Mouse (Mus musculus) c-Kit-positive CD71-positive TER-119-positive erythroid progenitor cells, embryonic 14.5 days (primary cell): ENCODE data around the gene 2700049A03Rik.

Experiments used
- DNase-seq: peaks from one replicate; pipeline ENCODE4 v3.0.0-alpha.2; 2013; ENCODE audit warnings: low spot score

The 2700049A03Rik gene

DNA sequence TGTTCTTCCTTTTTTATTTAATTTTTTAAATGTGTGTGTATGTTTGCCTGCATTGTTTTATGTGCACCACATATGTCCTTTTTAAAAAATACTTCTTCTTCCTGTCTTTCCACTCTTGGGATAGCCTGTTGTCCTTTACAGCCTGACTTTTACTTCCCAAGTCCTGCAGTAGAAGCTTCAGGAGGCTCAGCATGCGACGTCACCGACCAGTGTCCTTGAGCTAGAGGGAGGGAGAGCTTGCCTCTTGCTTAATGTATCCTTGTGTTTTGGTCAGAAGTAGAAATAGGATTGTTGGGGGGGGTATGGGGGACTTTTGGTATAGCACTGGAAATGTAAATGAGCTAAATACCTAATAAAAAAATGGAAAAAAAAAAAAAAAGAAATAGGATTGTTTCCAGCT is 47.1 kb downstream of the 2700049A03Rik start:
- DNase-seq: no peak

DNA sequence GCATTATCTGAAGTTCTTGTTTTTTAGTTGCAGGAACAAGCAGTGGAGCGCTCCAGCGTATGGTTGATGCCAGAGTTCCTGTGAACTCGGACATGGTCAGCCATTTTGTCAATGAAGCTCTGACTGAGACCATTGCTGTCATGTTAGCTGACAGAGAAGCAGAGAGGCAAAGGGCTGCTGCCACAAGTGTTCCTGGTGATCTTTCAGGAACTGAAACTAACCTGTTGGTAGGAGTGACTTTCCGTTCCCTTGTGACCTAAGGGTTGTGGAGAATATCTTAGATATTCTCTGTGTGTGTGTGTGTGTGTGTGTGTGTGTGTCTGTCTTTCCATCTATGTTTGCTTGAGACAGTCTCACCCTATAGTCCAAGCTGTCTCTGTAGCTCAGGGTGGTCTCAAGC is 47.7 kb downstream of the 2700049A03Rik start:
- DNase-seq: no peak

- DNase-seq: no peak
These were observed 56.1 kb downstream of the 2700049A03Rik start for GRCm38 (mm10) chr12:71192705-71193104.

DNA sequence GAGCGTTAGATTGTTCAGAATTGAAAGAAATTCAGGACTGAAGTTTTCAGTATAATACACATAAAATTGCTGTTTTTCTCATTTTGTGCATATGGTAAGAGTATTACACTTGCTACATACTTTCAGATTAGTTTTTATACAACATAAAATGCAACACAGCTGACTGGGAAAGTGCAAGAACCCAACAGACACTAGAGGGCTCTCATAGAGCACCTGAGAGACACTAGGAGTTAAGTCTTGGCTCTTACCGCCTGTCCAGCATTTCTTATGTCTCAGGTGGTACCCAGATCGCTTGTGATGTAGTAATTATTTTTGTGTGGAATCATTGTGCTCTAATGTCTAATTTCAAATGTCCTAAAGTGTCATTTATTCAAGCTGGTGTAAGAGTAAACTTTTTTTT is 61.0 kb downstream of the 2700049A03Rik start:
- DNase-seq: no peak

GRCm38 (mm10) chr12:71201753-71202152 is 65.1 kb downstream of the 2700049A03Rik start:
- DNase-seq: no peak

DNA sequence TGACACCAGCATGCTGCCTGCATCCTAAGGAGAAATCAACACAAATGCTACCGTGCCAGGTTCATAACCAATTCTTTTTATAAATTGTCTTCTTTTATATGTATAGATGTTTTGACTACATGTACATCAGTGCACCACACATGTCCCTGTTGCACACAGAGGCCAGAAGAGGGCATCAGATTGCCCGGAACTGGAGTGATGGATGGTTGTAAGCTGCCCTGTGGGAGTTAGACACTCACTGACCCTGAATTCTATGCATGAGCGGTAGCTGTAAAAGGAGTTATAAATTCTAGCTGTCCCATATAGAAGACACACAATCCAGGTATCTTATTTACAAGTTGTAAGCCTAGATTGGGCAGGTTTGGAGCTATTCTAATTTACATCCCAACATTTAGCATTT is 67.7 kb downstream of the 2700049A03Rik start:
- DNase-seq: no peak

DNA sequence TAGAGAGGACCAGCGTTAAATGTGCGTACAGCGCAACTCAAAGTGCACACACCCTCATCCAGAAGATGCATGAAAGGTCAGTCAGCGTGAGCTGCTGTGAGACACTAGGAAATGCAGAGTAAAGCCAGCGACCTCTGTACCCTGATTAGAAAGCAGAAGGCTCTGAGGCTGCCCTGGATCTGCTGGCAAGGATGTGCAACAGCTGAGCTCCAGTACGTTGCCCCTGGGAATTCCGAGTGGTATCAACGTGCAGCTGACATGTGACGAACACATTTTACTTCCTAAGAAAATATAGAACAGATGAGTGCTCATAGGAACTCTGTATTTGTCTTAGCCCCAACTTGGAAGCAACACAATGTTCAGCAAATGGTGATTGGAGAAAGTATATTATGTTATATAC is 80.5 kb downstream of the 2700049A03Rik start:
- no peak for DNase-seq

DNA sequence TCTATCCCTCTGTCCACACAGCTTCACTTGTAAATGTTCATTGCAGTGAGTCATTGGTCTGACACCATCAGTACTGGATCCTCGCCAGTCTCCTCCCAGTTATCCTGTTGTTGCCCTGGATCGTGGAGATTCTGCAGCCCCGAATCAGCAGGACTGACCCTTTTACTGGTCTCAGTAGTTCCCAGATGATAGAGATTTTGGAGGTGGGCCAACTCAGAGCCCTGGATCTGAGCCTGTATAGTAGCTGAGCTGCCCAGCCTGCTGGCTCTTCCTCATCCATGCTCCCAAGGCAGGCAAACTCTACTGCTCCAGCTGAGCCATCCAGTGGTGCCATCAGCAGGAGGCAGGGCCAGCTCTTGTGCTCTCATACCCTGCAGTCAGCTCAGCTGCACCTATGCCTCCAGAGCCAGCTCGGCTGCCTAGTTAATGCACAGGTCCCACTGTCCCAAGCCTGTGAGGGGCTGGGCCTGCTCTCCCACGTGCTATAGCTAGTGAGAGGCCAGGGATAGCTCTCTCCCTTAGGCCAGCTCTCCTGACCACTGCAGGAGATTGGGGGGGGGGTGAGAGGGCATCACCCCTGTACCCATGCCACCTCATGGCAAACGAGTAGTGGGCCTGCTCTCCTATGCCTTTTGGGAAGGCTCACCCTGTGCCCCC is 81.3 kb downstream of the 2700049A03Rik start:
- no peak for DNase-seq

- DNase-seq: no peak
These were observed 86.1 kb downstream of the 2700049A03Rik start for GRCm38 (mm10) chr12:71222761-71223160.

GRCm38 (mm10) chr12:71227769-71228168 is 91.1 kb downstream of the 2700049A03Rik start:
- no peak for DNase-seq

DNA sequence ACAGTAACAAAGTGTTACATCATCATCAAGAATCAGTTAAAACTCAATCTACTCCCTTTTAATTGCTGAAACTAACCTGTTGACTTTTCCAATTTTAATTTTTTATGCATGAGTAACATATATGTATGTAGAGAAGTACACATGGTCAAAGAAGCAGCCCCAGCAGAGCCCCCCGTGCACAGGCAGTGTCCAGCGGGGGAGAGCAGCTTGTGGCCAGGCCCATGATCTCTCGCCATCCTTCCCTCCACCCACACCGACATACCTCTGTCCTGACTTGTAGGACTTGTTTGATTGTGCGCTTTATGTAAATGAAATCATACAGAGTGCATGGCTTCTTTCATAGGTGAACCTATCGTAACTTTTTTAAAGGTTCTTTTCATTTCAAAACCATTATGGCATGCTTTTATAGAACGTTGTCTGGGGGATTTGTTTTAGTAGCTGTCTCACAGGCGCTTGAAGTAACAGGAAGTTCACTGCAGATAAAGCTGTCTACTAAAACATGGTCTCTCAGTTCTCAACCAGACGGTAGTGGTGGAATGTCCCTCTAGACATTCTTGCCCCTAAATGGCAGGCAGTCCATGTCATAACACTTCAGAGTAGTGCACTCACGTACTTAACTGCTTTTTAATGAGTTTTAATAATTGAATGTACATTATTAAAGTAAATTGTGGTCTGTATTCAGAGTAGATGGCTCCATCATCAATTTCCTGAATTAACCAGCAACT is 92.4 kb downstream of the 2700049A03Rik start:
- DNase-seq: no peak

- no peak for DNase-seq
These were observed 94.9 kb downstream of the 2700049A03Rik start for GRCm38 (mm10) chr12:71231561-71231960.

GRCm38 (mm10) chr12:71233426-71233825 is 96.8 kb downstream of the 2700049A03Rik start:
- DNase-seq: no peak

- DNase-seq: no peak
These were observed 100.4 kb downstream of the 2700049A03Rik start for GRCm38 (mm10) chr12:71237074-71237473.

DNA sequence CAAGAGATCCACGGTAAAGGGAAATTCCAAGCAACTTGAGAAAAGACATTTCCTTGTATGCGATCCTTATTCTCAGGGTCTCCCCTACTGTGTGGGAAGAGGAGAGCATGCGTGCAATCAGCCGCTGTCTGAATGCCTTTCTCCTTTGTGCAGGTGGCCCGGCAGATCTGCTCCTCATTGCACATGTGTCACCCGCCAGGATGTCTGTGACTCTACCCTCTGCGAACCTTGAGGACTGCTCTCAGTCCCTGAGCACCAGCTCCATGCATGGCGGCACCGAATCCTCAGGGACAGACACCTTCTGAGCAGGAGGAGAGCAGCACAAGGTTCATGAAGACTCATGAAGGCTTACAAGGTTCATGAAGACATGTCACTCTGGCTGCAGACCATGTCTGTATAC is 106.1 kb downstream of the 2700049A03Rik start:
- DNase-seq: no peak

DNA sequence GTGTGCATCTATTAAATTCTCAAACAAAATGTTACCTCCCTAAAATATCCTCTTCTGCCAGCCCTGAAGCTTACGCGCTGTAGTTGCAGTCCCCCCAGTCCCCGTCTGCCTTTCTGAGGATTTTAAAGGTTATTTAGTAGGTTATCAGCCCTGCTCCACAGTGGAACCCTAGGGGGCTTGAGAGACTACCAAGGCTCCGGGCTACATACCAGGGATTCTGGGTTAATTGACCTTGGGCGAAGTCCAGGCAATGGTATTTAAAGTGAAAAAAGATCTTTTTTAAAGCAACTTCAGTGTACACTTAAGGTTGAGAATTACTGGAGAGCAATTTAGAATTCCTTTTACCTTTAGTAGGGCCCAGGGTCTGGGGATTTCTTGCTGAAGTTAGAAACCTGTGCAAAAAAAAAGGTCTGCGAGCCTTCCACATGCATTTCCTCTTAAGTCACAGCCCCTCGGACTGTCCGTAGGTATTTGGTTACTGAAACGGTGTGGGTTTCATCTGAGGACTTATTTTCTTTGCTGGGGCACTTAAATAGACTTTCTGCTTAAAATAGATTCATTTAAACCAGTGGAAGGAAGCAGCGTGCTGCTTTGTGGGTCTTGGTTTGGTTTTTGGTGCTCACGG is 108.2 kb downstream of the 2700049A03Rik start:
- no peak for DNase-seq

GRCm38 (mm10) chr12:71247191-71247590 is 110.5 kb downstream of the 2700049A03Rik start:
- no peak for DNase-seq

GRCm38 (mm10) chr12:71249348-71249747 is 112.7 kb downstream of the 2700049A03Rik start:
- DNase-seq: no peak

DNA sequence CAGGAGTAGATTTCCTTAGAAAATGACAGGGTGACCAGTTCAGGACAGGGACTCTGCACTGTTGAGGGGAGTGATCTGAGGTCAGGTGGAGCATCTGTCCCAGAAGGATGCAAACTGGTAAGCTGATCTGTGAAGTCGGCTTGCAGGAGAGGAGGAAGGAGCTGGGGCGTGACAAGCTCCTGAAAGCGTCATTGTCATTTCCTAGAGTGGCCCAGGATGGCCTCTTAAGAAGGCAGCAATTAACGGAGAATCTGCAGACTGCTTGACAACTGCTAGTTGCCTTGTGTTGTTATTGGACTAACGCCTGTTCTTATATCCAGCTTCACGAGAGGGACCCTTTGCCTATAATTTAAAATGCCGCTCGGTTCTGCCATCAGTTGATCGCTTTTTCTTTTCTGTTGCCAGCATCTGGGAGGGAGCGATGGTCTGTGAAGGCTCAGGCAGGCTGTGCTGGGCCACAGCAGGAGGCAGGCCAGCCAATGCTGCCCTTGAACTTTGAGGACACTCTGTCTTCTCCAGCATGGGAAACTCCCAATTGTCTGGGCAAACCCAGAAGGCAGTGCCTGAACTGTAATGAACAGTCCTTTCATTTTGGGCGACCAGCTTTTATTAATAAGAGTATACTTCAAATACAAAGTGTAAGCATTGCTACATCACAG is 116.0 kb downstream of the 2700049A03Rik start:
- no peak for DNase-seq

DNA sequence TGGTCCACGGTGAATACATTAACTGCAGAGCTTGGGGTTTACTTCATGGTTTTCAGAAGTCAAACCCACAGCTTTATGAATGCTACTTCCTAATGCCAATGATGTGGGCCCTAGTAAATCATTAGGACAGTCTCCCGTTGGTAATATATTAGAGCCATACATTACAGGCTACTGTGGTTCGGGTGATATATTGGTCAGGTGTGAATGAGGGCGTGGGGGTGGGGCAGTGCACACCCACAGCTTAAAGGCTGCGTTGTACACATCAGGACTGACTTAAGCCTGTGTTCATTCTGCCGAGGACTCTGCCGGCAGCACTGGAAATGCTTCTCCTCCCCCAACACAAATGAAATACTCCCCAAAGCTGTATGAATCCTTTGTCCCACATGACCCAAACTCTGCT is 118.1 kb downstream of the 2700049A03Rik start:
- no peak for DNase-seq

- DNase-seq: no peak
These were observed 121.7 kb downstream of the 2700049A03Rik start for GRCm38 (mm10) chr12:71258196-71258920.

DNA sequence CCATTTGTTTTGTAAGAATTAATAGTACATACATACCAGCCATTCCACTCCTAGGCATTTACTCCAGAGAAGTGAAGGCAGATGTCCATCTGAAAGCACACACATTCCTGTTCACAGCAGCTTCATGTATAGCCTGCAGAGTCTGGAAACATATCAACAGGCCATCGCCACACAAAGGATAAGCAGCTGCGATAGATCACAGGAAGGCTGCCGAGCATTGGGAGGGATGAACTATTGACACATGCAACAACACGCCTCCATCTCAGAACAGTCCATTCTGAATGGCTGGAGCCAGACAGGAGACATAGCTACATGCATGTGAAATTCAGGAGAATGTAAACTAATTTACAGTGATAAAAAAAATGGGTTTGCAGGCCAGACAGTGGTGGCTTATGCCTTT is 127.6 kb downstream of the 2700049A03Rik start:
- DNase-seq: no peak
